Comparison of ENCODE assay signal across 16 mouse cellular contexts in genomic region chr3:51764175-51764574, GRCm38 (mm10).
"Had no signal": no experiment of that assay in that cellular context is flagged by ENCODE, and none has a peak within 500 bp of the region (broad histone marks: within the 10 kb centered on the region; RNA-seq: fewer than 3 reads in every experiment).

No protein-coding gene starts in this region.

- H3K27ac ChIP-seq: kidney, postnatal 0 days; layer of hippocampus, adult 2 months; liver, embryonic 13.5 days; midbrain, embryonic 12.5 days; stomach, postnatal 0 days had no signal

- H3K9me3 ChIP-seq: liver, embryonic 13.5 days; midbrain, embryonic 12.5 days had no signal

- H3K36me3 ChIP-seq: liver, embryonic 13.5 days; midbrain, embryonic 12.5 days had no signal

- ATAC-seq: intestine, postnatal 0 days had no signal

- H3K4me3 ChIP-seq: layer of hippocampus, adult 2 months; liver, embryonic 13.5 days; megakaryocyte, embryonic 14.5 days; midbrain, embryonic 12.5 days; myocyte had no signal

- DNase-seq: kidney, adult 2 months; kidney, postnatal 25 days; layer of hippocampus, adult 9-11 months; liver, embryonic 13.5 days; lung, adult 2 months; lung, postnatal 14 days; lung, postnatal 4 days; thymus, adult 18-20 months; thymus, postnatal 36 days had no signal

- H3K9ac ChIP-seq: liver, embryonic 13.5 days; midbrain, embryonic 12.5 days had no signal

- H3K27me3 ChIP-seq: liver, embryonic 13.5 days; megakaryocyte, embryonic 14.5 days; midbrain, embryonic 12.5 days had no signal

- H3K4me2 ChIP-seq: liver, embryonic 13.5 days; midbrain, embryonic 12.5 days had no signal
